Mouse (Mus musculus) gastrocnemius, postnatal 14 days (tissue): ENCODE measurements around the gene Dnajb1. TPM values are rescaled to one million over a fixed set of nuclear protein-coding genes. Genes with fewer than 3 reads are reported as not detected.
A peak's percentile ranks its signal among the peaks of the same experiment; 100 is the strongest.
"Not testable (repeated sequence)": the region's sequence is repeated elsewhere in the genome, so short reads cannot be mapped to it uniquely, and the experiment has no call there.

Experiments
- DNase-seq: peaks from one replicate; pipeline ENCODE4 v3.0.0; 2021; ENCODE audit warnings: mixed read lengths
- intact Hi-C: fragments of 180-260 bp; cut with DNase I; formaldehyde crosslinking; loops from one replicate; pipeline ENCODE4 v1.15.1; 2025; ENCODE audit warnings: low total_unique reads
- long read RNA-seq, 2 experiments: library from polyadenylated mRNA; stranded (forward); transcript quantifications; one replicate each; pipeline ENCODE4 v2.0.0; 2021
- total RNA-seq, 2 experiments: library from RNA; stranded (reverse); gene quantifications; 2 replicates each; pipeline ENCODE4 v1.2.3; 2021

Gene Dnajb1
- total RNA-seq, result 1 to 10 TPM; 7.0 to 7.4 TPM
- long read RNA-seq, experiment 1, transcript Dnajb1-201 (3 exons, 2,996 nt), result major isoform, 14 of 14 reads
- long read RNA-seq, experiment 1, partial matches to known transcripts, result 0 of 14 reads
- long read RNA-seq, experiment 1, other reads (novel, unspliced or antisense), result 0 of 14 reads
- long read RNA-seq, experiment 2, transcript Dnajb1-201 (3 exons, 2,996 nt), result major isoform, 19 of 21 reads
- long read RNA-seq, experiment 2, partial matches to known transcripts, result 1 of 21 reads
- long read RNA-seq, experiment 2, other reads (novel, unspliced or antisense), result 1 of 21 reads

DNA sequence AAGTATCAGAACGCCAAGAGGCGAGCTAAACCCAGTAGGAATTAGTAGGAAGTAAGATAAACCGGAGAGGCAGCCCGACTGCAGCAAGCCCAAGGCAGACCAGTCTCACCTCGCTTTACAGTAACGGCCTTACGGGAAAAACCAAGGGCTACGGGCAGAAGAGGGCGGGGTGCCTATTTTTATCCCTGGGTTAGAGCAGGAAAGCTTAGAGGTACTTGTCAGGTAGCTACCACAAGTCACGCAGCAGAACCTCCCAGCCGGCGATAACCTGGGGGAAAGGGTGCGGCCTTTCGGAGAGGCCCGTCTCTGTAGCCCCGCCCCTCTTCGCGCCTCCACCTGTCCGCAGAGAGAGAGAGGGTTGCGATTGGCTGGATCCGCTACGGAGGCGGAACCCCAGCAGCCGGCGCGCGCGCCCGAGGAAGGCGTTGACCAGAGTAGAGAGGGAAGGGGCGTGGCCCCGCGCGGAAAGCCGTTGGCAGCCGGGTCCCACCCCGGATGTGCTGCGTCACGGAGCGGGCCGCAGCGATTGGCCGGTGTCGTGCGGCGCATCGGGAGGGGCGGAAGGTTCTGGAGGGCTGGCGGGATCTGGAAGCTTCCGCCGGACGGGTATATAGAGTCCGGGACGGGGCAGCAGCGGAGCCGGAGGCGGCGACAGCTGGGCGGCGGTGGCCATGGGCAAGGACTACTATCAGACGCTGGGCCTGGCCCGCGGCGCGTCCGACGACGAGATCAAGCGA lies at the start of gene Dnajb1, which contains the start of gene Tecr:
TSS of gene Dnajb1 (plus strand) at position 533 of the 737 bp plus-strand sequence.
TSS of gene Tecr (minus strand) at position 311 of the 737 bp plus-strand sequence.
- intact Hi-C loops, result loop anchor here (5.0 kb wide), 1 partner anchor 41 kb away; the partner anchor contains the start of gene Ndufb7
- DNase-seq, result peak; percentile 100

- DNase-seq, result no peak
- intact Hi-C loops, result no loop called here
These were observed 45.3 kb upstream of the Dnajb1 start for GRCm38 (mm10) chr8:83562669-83563068.

- no peak for DNase-seq
- intact Hi-C loops, result no loop called here
These were observed 44.7 kb upstream of the Dnajb1 start for GRCm38 (mm10) chr8:83563246-83563645.

DNA sequence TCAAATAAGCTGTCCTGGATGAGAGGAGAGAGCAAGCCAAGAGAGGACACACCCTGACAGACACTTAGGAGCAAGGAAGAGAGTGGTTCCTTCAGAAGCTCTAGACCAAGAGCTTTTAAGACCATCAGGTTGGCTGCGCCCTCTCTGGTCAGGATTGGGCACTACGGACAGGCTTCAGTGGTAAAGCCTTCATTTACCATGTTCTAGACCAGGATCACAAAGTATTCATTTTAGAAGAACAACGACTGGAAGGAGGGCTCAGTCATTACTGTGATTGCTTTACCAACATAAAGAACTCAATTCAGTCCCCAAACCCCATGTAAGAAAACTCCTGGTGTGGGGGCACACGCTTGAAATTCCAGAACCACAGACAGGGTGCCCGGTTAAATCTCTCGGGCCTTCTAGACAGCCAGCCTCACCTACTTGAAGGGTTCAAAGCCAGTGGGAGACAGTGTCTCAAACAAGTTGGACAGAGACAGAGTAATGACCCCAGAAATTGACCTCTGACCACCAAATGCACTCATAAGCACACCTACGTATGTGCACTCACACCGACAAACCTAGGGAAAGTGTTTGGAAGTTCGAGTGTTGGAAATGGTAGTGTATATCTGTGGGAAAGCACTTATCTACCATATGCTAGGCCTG lies 42.1 kb upstream of the Dnajb1 start:
- intact Hi-C loops, result loop anchor here (5.0 kb wide), 1 partner anchor 41 kb away; the partner anchor contains the start of genes Dnajb1 and Tecr
- DNase-seq, result no peak

GRCm38 (mm10) chr8:83566469-83567395 lies 41.3 kb upstream of the Dnajb1 start, which contains the start of gene Ndufb7:
Gene Ndufb7 (plus strand): TSS chr8:83566671.
- peak; percentile 96 for DNase-seq
- intact Hi-C loops, result loop anchor here (5.0 kb wide), 1 partner anchor 41 kb away; the partner anchor contains the start of genes Dnajb1 and Tecr

DNA sequence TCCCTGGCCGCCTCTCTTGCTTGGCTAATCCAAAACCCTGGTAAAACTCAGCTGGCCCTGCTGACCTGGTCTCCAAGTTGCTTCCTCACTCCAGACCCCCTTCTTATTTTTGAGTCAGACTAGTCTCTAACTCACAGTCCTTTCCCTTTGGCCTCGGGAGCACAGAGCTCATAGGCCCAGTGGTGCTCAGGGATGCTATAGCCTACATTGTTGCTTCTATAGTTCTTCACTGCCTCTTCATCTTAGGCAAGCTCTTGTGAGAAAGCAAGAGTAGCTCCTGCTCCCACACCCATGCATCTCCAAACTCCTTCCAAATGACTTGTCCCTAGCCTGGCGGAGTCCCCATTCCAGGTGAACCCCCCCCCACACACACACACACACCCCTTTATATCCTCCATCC lies 40.3 kb upstream of the Dnajb1 start:
- DNase-seq, result no peak
- intact Hi-C loops, result loop anchor here (5.0 kb wide), 1 partner anchor 40 kb away; the partner anchor contains the start of genes Dnajb1 and Tecr

GRCm38 (mm10) chr8:83568128-83568527 lies 39.9 kb upstream of the Dnajb1 start:
- DNase-seq, result no peak
- intact Hi-C loops, result loop anchor here (5.0 kb wide), 1 partner anchor 39 kb away; the partner anchor contains the start of genes Dnajb1 and Tecr

DNA sequence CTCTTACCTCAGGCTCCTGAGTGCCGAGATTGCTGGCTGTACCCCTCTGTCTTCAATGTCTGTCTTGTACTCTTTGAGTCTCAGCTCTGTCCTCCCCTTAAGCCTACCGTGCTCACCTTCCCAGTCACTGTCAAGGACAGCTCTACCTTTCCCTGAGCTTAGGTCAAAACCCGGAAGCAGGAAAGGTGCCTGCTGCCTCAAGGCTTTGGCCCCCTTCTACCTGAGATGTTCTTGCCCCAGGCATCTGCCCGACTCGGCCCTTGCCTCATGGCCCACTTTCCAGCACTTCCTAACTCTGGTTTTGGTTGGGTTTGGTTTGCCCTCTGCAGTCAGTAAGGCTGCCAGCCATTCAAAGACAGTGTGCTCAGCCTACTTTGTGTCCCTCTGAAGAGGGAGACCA lies 39.2 kb upstream of the Dnajb1 start:
- DNase-seq, result no peak

GRCm38 (mm10) chr8:83569165-83569564 lies 38.8 kb upstream of the Dnajb1 start:
- intact Hi-C loops, result loop anchor here (5.0 kb wide), 1 partner anchor 38 kb away; the partner anchor contains the start of genes Dnajb1 and Tecr
- no peak for DNase-seq

More for the DNA sequence above, 39.2 kb upstream of the Dnajb1 start:
- intact Hi-C loops, result loop anchor here (5.0 kb wide), 1 partner anchor 39 kb away; the partner anchor contains the start of genes Dnajb1 and Tecr

GRCm38 (mm10) chr8:83570272-83571000 lies 37.6 kb upstream of the Dnajb1 start:
- intact Hi-C loops, result no loop called here
- no peak for DNase-seq

GRCm38 (mm10) chr8:83571001-83571340 lies 37.0 kb upstream of the Dnajb1 start:
- intact Hi-C loops, DNase-seq: not testable (repeated sequence)

GRCm38 (mm10) chr8:83571791-83572190 lies 36.2 kb upstream of the Dnajb1 start:
- intact Hi-C loops, result no loop called here

GRCm38 (mm10) chr8:83572246-83572812 lies 35.7 kb upstream of the Dnajb1 start:
- no peak for DNase-seq
- intact Hi-C loops, result no loop called here

More at GRCm38 (mm10) chr8:83571791-83572190, 36.2 kb upstream of the Dnajb1 start:
- DNase-seq, result no peak

GRCm38 (mm10) chr8:83573140-83573875 lies 34.7 kb upstream of the Dnajb1 start:
- peak; percentile 68 for DNase-seq
- intact Hi-C loops, result no loop called here

- intact Hi-C loops, result no loop called here
- peak; percentile 66 for DNase-seq
These were observed 33.2 kb upstream of the Dnajb1 start for GRCm38 (mm10) chr8:83574631-83575315.
